Mouse (Mus musculus): ENCODE data around the gene Abcg1. TPM values are rescaled to one million over a fixed set of nuclear protein-coding genes. Genes with fewer than 3 reads are reported as not detected.

The Abcg1 gene
- total RNA-seq (2014; rRNA removed): 34.9 and 40.7 TPM in 2 replicates
- polyA plus RNA-seq (2015; fragmentation: Nextera tagmentation; extraction: Ambion mirVana): 17.4 and 18.9 TPM in 2 replicates

GRCm38 (mm10) chr17:31057151-31057890 is at the start of gene Abcg1:
Gene Abcg1, plus strand, starts transcription at chr17:31057675.
- peak; percentile 66 for TF ChIP-seq CTCF (IDR thresholded peaks at IDR 0.05; ENCODE audit: low read depth)
- peak within 1 kb of the TSS; percentile 60 for H3K4me3 ChIP-seq (ENCODE audit: low read length)
- no peaks in the 10 kb centered on the region for H3K36me3 ChIP-seq (ENCODE audit: insufficient read depth, low read length)
- DNase-seq (ENCODE audit: low spot score) (peak; percentile 90), ATAC-seq (peak; percentile 89)
- H3K9ac ChIP-seq (replicated peaks; ENCODE audit: low read length): peak within 1 kb of the TSS; percentile 72
- no peaks in the 10 kb centered on the region for H3K27me3 ChIP-seq (ENCODE audit: insufficient read depth, low read length)
- peaks cover 5% of the 10 kb centered on the region; the same call in 1 of the 2 replicates for H3K9me3 ChIP-seq (ENCODE audit: low read length)
- WGBS: 2% methylated on average over 47 of the region's 49 CpGs
- H3K27ac ChIP-seq: peak within 1 kb of the TSS; percentile 86
- peak within 1 kb of the TSS; percentile 88 for H3K4me2 ChIP-seq (ENCODE audit: low read depth, low read length)
- peaks cover 11% of the 10 kb centered on the region for H3K4me1 ChIP-seq (ENCODE audit: insufficient read depth, low read length)

GRCm38 (mm10) chr17:31008416-31008815 is 49.1 kb upstream of the Abcg1 start:
- ATAC-seq (no peak), DNase-seq (ENCODE audit: low spot score) (no peak)
- Histone ChIP-seq H3K27me3 (ENCODE audit: insufficient read depth, low read length) (no peaks in the 10 kb centered on the region), H3K27ac (no peak overlapping the region), H3K4me1 (ENCODE audit: insufficient read depth, low read length) (no peaks in the 10 kb centered on the region), H3K4me2 (ENCODE audit: low read depth, low read length) (no peak overlapping the region), H3K9ac (replicated peaks; ENCODE audit: low read length) (no peak overlapping the region), H3K4me3 (ENCODE audit: low read length) (no peak overlapping the region), H3K9me3 (ENCODE audit: low read length) (no peaks in the 10 kb centered on the region), H3K36me3 (ENCODE audit: insufficient read depth, low read length) (no peaks in the 10 kb centered on the region)
- TF ChIP-seq CTCF (IDR thresholded peaks at IDR 0.05; ENCODE audit: low read depth): no peak
- 84% methylated on average over 8 of the region's 8 CpGs for whole genome bisulfite sequencing

- H3K4me2 ChIP-seq (ENCODE audit: low read depth, low read length): no peak overlapping the region
- no peaks in the 10 kb centered on the region for H3K4me1 ChIP-seq (ENCODE audit: insufficient read depth, low read length)
- ATAC-seq: peak; percentile 69
- H3K9me3 ChIP-seq (ENCODE audit: low read length): no peaks in the 10 kb centered on the region
- no peak overlapping the region for H3K9ac ChIP-seq (replicated peaks; ENCODE audit: low read length)
- no peaks in the 10 kb centered on the region for H3K27me3 ChIP-seq (ENCODE audit: insufficient read depth, low read length)
- 39% methylated on average over 9 of the region's 9 CpGs for WGBS
- no peaks in the 10 kb centered on the region for H3K36me3 ChIP-seq (ENCODE audit: insufficient read depth, low read length)
- peak; percentile 99 for TF ChIP-seq CTCF (IDR thresholded peaks at IDR 0.05; ENCODE audit: low read depth)
- no peak overlapping the region for H3K4me3 ChIP-seq (ENCODE audit: low read length)
- no peak overlapping the region for H3K27ac ChIP-seq
- peak; percentile 80 for DNase-seq (ENCODE audit: low spot score)
Observed at GRCm38 (mm10) chr17:31011551-31012394, 45.7 kb upstream of the Abcg1 start.

- Histone ChIP-seq H3K4me3 (ENCODE audit: low read length) (no peak overlapping the region), H3K9ac (replicated peaks; ENCODE audit: low read length) (no peak overlapping the region), H3K4me2 (ENCODE audit: low read depth, low read length) (no peak overlapping the region), H3K27ac (no peak overlapping the region), H3K9me3 (ENCODE audit: low read length) (no peaks in the 10 kb centered on the region), H3K4me1 (ENCODE audit: insufficient read depth, low read length) (no peaks in the 10 kb centered on the region), H3K36me3 (ENCODE audit: insufficient read depth, low read length) (no peaks in the 10 kb centered on the region), H3K27me3 (ENCODE audit: insufficient read depth, low read length) (no peaks in the 10 kb centered on the region)
- peak; percentile 83 for DNase-seq (ENCODE audit: low spot score)
- peak; percentile 76 for TF ChIP-seq CTCF (IDR thresholded peaks at IDR 0.05; ENCODE audit: low read depth)
- 72% methylated on average over 4 of the region's 4 CpGs for WGBS
- 0 out of 2 replicates have a peak, but pooled peaks have one; percentile 6 for ATAC-seq
Observed at GRCm38 (mm10) chr17:31018267-31018666, 39.2 kb upstream of the Abcg1 start.

- DNase-seq (ENCODE audit: low spot score) (peak; percentile 83), ATAC-seq (no peak)
- no peaks in the 10 kb centered on the region for H3K36me3 ChIP-seq (ENCODE audit: insufficient read depth, low read length)
- peak; percentile 87 for TF ChIP-seq CTCF (IDR thresholded peaks at IDR 0.05; ENCODE audit: low read depth)
- no peaks in the 10 kb centered on the region for H3K4me1 ChIP-seq (ENCODE audit: insufficient read depth, low read length)
- no peak overlapping the region for H3K27ac ChIP-seq
- no peak overlapping the region for H3K4me2 ChIP-seq (ENCODE audit: low read depth, low read length)
- H3K9ac ChIP-seq (replicated peaks; ENCODE audit: low read length): no peak overlapping the region
- no peaks in the 10 kb centered on the region for H3K9me3 ChIP-seq (ENCODE audit: low read length)
- no peaks in the 10 kb centered on the region for H3K27me3 ChIP-seq (ENCODE audit: insufficient read depth, low read length)
- WGBS: 6% methylated on average over 2 of the region's 2 CpGs
- H3K4me3 ChIP-seq (ENCODE audit: low read length): no peak overlapping the region
Observed at GRCm38 (mm10) chr17:31019505-31019904, 38.0 kb upstream of the Abcg1 start.

- H3K4me3 ChIP-seq (ENCODE audit: low read length): no peak overlapping the region
- H3K9me3 ChIP-seq (ENCODE audit: low read length): no peaks in the 10 kb centered on the region
- no peak for TF ChIP-seq CTCF (IDR thresholded peaks at IDR 0.05; ENCODE audit: low read depth)
- H3K27ac ChIP-seq: no peak overlapping the region
- WGBS: 77% methylated on average over 2 of the region's 2 CpGs
- no peak for DNase-seq (ENCODE audit: low spot score)
- H3K27me3 ChIP-seq (ENCODE audit: insufficient read depth, low read length): no peaks in the 10 kb centered on the region
- no peak for ATAC-seq
- no peak overlapping the region for H3K9ac ChIP-seq (replicated peaks; ENCODE audit: low read length)
- no peak overlapping the region for H3K4me2 ChIP-seq (ENCODE audit: low read depth, low read length)
- H3K4me1 ChIP-seq (ENCODE audit: insufficient read depth, low read length): no peaks in the 10 kb centered on the region
- H3K36me3 ChIP-seq (ENCODE audit: insufficient read depth, low read length): no peaks in the 10 kb centered on the region
Observed at GRCm38 (mm10) chr17:31020078-31020477, 37.4 kb upstream of the Abcg1 start.

Data from hindbrain, postnatal 0 days (tissue).